Mouse (Mus musculus): ENCODE results near the gene Mdh2. TPM values are rescaled to one million over a fixed set of nuclear protein-coding genes. Genes with fewer than 3 reads are reported as not detected.

Gene Mdh2
- polyA plus RNA-seq, 1 experiment, result 725 TPM

- Histone ChIP-seq H3ac (ENCODE audit: control insufficient read depth, insufficient read length) (no peak overlapping the region), H3K79me2 (ENCODE audit: control insufficient read depth, insufficient read depth) (no peaks in the 10 kb centered on the region), H3K27me3 (ENCODE audit: control insufficient read depth, insufficient read depth, insufficient read length) (no peaks in the 10 kb centered on the region), H3K36me3 (ENCODE audit: control insufficient read depth, insufficient read depth) (no peaks in the 10 kb centered on the region), H3K4me2 (ENCODE audit: low read depth) (no peak overlapping the region), H3K4me3 (no peak overlapping the region)
- TF ChIP-seq POLR2A (IDR thresholded peaks at IDR 0.05; ENCODE audit: insufficient read length, low read depth) (no peak), POLR2AphosphoS2 (IDR thresholded peaks at IDR 0.05; ENCODE audit: insufficient read length, low read depth) (no peak), USF1 (IDR thresholded peaks at IDR 0.05; ENCODE audit: low read depth) (no peak), MYOG (IDR thresholded peaks at IDR 0.05; ENCODE audit: control insufficient read depth in 1 of 3, insufficient read depth in 1 of 3, insufficient read length in 2 of 3, low read depth in 2 of 3) (no peak), TCF12 (IDR thresholded peaks at IDR 0.05; ENCODE audit: insufficient read depth, poor library complexity, severe bottlenecking) (no peak), SRF (IDR thresholded peaks at IDR 0.05; ENCODE audit: control insufficient read depth, insufficient read length, low read depth) (no peak), TCF3 (IDR thresholded peaks at IDR 0.05; ENCODE audit: insufficient read length, low read depth) (no peak), MAX (IDR thresholded peaks at IDR 0.05; ENCODE audit: low read depth) (no peak), REST (IDR thresholded peaks at IDR 0.05; ENCODE audit: insufficient read depth, insufficient read length) (no peak), CEBPB (IDR thresholded peaks at IDR 0.05; ENCODE audit: insufficient read depth, poor library complexity, severe bottlenecking) (no peak), MYOD1 (IDR thresholded peaks at IDR 0.05; ENCODE audit: control insufficient read depth in 1 of 3, insufficient read length in 2 of 3, low read depth in 2 of 3) (no peak), E2F4 (IDR thresholded peaks at IDR 0.05; ENCODE audit: insufficient read depth) (no peak)
Observed at GRCm38 (mm10) chr5:135761881-135762280, 16.4 kb upstream of the Mdh2 start.

GRCm38 (mm10) chr5:135763526-135763925 is 14.8 kb upstream of the Mdh2 start:
- Histone ChIP-seq H3K4me3 (no peak overlapping the region), H3K4me2 (ENCODE audit: low read depth) (no peak overlapping the region), H3K27me3 (ENCODE audit: control insufficient read depth, insufficient read depth, insufficient read length) (peaks cover 3% of the 10 kb centered on the region), H3K36me3 (ENCODE audit: control insufficient read depth, insufficient read depth) (no peaks in the 10 kb centered on the region), H3ac (ENCODE audit: control insufficient read depth, insufficient read length) (no peak overlapping the region), H3K79me2 (ENCODE audit: control insufficient read depth, insufficient read depth) (no peaks in the 10 kb centered on the region)
- no peak for TF ChIP-seq REST (IDR thresholded peaks at IDR 0.05; ENCODE audit: insufficient read depth, insufficient read length)
- no peak for TF ChIP-seq E2F4 (IDR thresholded peaks at IDR 0.05; ENCODE audit: insufficient read depth)
- TF ChIP-seq POLR2A (IDR thresholded peaks at IDR 0.05; ENCODE audit: insufficient read length, low read depth), result no peak
- TF ChIP-seq TCF3 (IDR thresholded peaks at IDR 0.05; ENCODE audit: insufficient read length, low read depth), result no peak

- H3K36me3 ChIP-seq (ENCODE audit: control insufficient read depth, insufficient read depth), result no peaks in the 10 kb centered on the region
- H3K4me2 ChIP-seq (ENCODE audit: low read depth), result no peak overlapping the region
- H3K27me3 ChIP-seq (ENCODE audit: control insufficient read depth, insufficient read depth, insufficient read length), result peaks cover 3% of the 10 kb centered on the region
- no peak for TF ChIP-seq MAX (IDR thresholded peaks at IDR 0.05; ENCODE audit: low read depth)
- TF ChIP-seq TCF3 (IDR thresholded peaks at IDR 0.05; ENCODE audit: insufficient read length, low read depth), result no peak
- TF ChIP-seq MYOG (IDR thresholded peaks at IDR 0.05; ENCODE audit: control insufficient read depth in 1 of 3, insufficient read depth in 1 of 3, insufficient read length in 2 of 3, low read depth in 2 of 3), result no peak
- no peak for TF ChIP-seq TCF12 (IDR thresholded peaks at IDR 0.05; ENCODE audit: insufficient read depth, poor library complexity, severe bottlenecking)
- no peak for TF ChIP-seq POLR2AphosphoS2 (IDR thresholded peaks at IDR 0.05; ENCODE audit: insufficient read length, low read depth)
- peak in 1 of 3 experiments; percentile 10 for TF ChIP-seq MYOD1 (IDR thresholded peaks at IDR 0.05; ENCODE audit: control insufficient read depth in 1 of 3, insufficient read length in 2 of 3, low read depth in 2 of 3)
- no peak overlapping the region for H3K4me3 ChIP-seq
- no peak overlapping the region for H3ac ChIP-seq (ENCODE audit: control insufficient read depth, insufficient read length)
- H3K79me2 ChIP-seq (ENCODE audit: control insufficient read depth, insufficient read depth), result no peaks in the 10 kb centered on the region
Observed at GRCm38 (mm10) chr5:135764971-135765370, 13.3 kb upstream of the Mdh2 start.

GRCm38 (mm10) chr5:135772519-135772918 is 5.8 kb upstream of the Mdh2 start:
- no peak overlapping the region for H3K4me3 ChIP-seq
- peaks cover 3% of the 10 kb centered on the region for H3K27me3 ChIP-seq (ENCODE audit: control insufficient read depth, insufficient read depth, insufficient read length)
- H3K4me2 ChIP-seq (ENCODE audit: low read depth), result no peak overlapping the region
- H3K79me2 ChIP-seq (ENCODE audit: control insufficient read depth, insufficient read depth), result no peaks in the 10 kb centered on the region
- TF ChIP-seq MYOG (IDR thresholded peaks at IDR 0.05; ENCODE audit: control insufficient read depth in 1 of 3, insufficient read depth in 1 of 3, insufficient read length in 2 of 3, low read depth in 2 of 3), result no peak
- TF ChIP-seq REST (IDR thresholded peaks at IDR 0.05; ENCODE audit: insufficient read depth, insufficient read length), result no peak
- no peak for TF ChIP-seq POLR2AphosphoS2 (IDR thresholded peaks at IDR 0.05; ENCODE audit: insufficient read length, low read depth)
- TF ChIP-seq POLR2A (IDR thresholded peaks at IDR 0.05; ENCODE audit: insufficient read length, low read depth), result no peak
- no peak for TF ChIP-seq MYOD1 (IDR thresholded peaks at IDR 0.05; ENCODE audit: control insufficient read depth in 1 of 3, insufficient read length in 2 of 3, low read depth in 2 of 3)
- TF ChIP-seq TCF12 (IDR thresholded peaks at IDR 0.05; ENCODE audit: insufficient read depth, poor library complexity, severe bottlenecking), result no peak
- no peak for TF ChIP-seq SRF (IDR thresholded peaks at IDR 0.05; ENCODE audit: control insufficient read depth, insufficient read length, low read depth)
- no peak for TF ChIP-seq MAX (IDR thresholded peaks at IDR 0.05; ENCODE audit: low read depth)
- no peak for TF ChIP-seq E2F4 (IDR thresholded peaks at IDR 0.05; ENCODE audit: insufficient read depth)
- no peak for TF ChIP-seq USF1 (IDR thresholded peaks at IDR 0.05; ENCODE audit: low read depth)
- TF ChIP-seq TCF3 (IDR thresholded peaks at IDR 0.05; ENCODE audit: insufficient read length, low read depth), result no peak
- TF ChIP-seq CEBPB (IDR thresholded peaks at IDR 0.05; ENCODE audit: insufficient read depth, poor library complexity, severe bottlenecking), result no peak
- H3ac ChIP-seq (ENCODE audit: control insufficient read depth, insufficient read length), result no peak overlapping the region
- no peaks in the 10 kb centered on the region for H3K36me3 ChIP-seq (ENCODE audit: control insufficient read depth, insufficient read depth)

- Histone ChIP-seq H3K4me3 (no peak overlapping the region), H3K79me2 (ENCODE audit: control insufficient read depth, insufficient read depth) (peaks cover 30% of the 10 kb centered on the region), H3K4me2 (ENCODE audit: low read depth) (no peak overlapping the region), H3K36me3 (ENCODE audit: control insufficient read depth, insufficient read depth) (peaks cover 8% of the 10 kb centered on the region), H3ac (ENCODE audit: control insufficient read depth, insufficient read length) (no peak overlapping the region), H3K27me3 (ENCODE audit: control insufficient read depth, insufficient read depth, insufficient read length) (no peaks in the 10 kb centered on the region)
- TF ChIP-seq POLR2A (IDR thresholded peaks at IDR 0.05; ENCODE audit: insufficient read length, low read depth), result no peak
- no peak for TF ChIP-seq USF1 (IDR thresholded peaks at IDR 0.05; ENCODE audit: low read depth)
- TF ChIP-seq MYOG (IDR thresholded peaks at IDR 0.05; ENCODE audit: control insufficient read depth in 1 of 3, insufficient read depth in 1 of 3, insufficient read length in 2 of 3, low read depth in 2 of 3), result no peak
- no peak for TF ChIP-seq MYOD1 (IDR thresholded peaks at IDR 0.05; ENCODE audit: control insufficient read depth in 1 of 3, insufficient read length in 2 of 3, low read depth in 2 of 3)
- TF ChIP-seq SRF (IDR thresholded peaks at IDR 0.05; ENCODE audit: control insufficient read depth, insufficient read length, low read depth), result no peak
- no peak for TF ChIP-seq CEBPB (IDR thresholded peaks at IDR 0.05; ENCODE audit: insufficient read depth, poor library complexity, severe bottlenecking)
- TF ChIP-seq POLR2AphosphoS2 (IDR thresholded peaks at IDR 0.05; ENCODE audit: insufficient read length, low read depth), result no peak
- no peak for TF ChIP-seq REST (IDR thresholded peaks at IDR 0.05; ENCODE audit: insufficient read depth, insufficient read length)
- no peak for TF ChIP-seq TCF12 (IDR thresholded peaks at IDR 0.05; ENCODE audit: insufficient read depth, poor library complexity, severe bottlenecking)
- TF ChIP-seq E2F4 (IDR thresholded peaks at IDR 0.05; ENCODE audit: insufficient read depth), result no peak
- no peak for TF ChIP-seq MAX (IDR thresholded peaks at IDR 0.05; ENCODE audit: low read depth)
- TF ChIP-seq TCF3 (IDR thresholded peaks at IDR 0.05; ENCODE audit: insufficient read length, low read depth), result no peak
Observed at GRCm38 (mm10) chr5:135776546-135776945, 1.7 kb upstream of the Mdh2 start.
